Mouse (Mus musculus): ENCODE results near the gene Stat4. TPM values are rescaled to one million over a fixed set of nuclear protein-coding genes. Genes with fewer than 3 reads are reported as not detected.
A peak's percentile ranks its signal among the peaks of the same experiment; 100 is the strongest.

The Stat4 gene
- polyA plus RNA-seq, 1 experiment: 3.0 TPM

DNA sequence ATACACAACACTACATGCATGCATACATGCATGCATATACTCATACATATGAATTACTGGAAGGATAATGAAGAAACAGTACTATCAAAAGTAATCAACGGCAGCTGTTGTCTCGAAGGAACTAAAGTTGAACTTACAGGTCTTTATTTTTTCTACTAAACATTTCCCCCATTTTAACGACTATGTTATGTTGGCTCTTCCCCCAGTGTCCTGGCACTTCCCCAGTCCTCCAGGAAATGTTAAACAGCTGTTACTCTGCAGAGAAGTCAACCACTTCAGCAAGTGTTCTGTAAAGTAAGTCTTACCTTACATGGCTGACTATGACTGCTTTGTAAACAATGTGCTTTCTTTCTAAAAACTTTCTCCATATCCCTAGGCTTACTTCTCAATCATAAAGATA lies 9.1 kb downstream of the Stat4 start:
- H3K9me3 ChIP-seq: no peaks in the 10 kb centered on the region
- H3K4me1 ChIP-seq: 0 out of 2 replicates have a peak, but pooled peaks cover 3% of the 10 kb centered on the region
- peaks cover 9% of the 10 kb centered on the region for H3K27me3 ChIP-seq (replicated peaks)
- H3K36me3 ChIP-seq (replicated peaks; ENCODE audit: low read length): no peaks in the 10 kb centered on the region
- H3K4me3 ChIP-seq (replicated peaks): no peak overlapping the region
- TF ChIP-seq GATA1 (IDR thresholded peaks at IDR 0.05; ENCODE audit: borderline replicate concordance, low read length): no peak
- TF ChIP-seq FLI1 (IDR thresholded peaks at IDR 0.05; ENCODE audit: low read length): no peak

DNA sequence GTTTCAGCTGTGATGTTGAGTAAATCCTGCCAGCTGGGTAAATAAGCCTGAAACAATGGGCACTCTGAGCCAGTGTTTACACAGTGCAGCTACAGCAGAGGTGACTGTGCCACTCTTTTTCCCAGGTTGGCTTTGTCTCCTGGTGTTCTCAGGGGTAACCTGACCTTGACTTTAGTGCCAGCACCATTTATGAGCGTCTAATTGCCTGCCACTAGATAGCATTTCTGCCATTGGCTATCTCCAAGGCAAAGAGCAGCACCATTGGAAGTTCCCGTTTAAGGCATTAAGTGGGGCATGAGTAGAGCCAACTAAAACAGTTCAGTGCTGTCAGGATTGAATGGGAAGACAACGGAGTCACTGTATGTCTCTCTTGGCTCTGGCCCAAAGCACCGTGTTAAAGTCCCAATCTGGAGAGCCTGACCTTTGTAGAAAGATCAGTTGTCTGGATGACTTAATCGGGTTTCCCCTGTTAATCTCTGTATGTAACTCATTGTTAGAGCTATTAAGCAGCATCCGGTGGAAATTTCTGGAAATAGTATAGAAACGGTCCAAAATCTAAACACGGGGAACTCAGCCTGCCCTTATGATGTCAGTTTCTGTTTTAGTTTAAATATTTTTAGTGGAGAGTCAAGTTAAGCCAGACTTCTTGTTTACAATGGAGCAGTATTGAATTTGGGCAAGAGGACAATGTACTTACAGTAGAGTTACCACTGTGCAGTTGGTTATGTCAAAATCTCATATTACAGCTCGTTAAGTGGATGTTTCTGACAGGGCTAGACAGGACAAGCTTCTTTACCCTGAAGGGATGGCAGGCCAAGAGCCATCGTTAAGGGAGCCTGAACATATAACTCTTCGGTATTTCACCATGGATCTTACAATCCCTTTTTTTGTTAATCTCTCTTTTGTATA lies 10.1 kb downstream of the Stat4 start:
- no peaks in the 10 kb centered on the region for H3K9me3 ChIP-seq

DNA sequence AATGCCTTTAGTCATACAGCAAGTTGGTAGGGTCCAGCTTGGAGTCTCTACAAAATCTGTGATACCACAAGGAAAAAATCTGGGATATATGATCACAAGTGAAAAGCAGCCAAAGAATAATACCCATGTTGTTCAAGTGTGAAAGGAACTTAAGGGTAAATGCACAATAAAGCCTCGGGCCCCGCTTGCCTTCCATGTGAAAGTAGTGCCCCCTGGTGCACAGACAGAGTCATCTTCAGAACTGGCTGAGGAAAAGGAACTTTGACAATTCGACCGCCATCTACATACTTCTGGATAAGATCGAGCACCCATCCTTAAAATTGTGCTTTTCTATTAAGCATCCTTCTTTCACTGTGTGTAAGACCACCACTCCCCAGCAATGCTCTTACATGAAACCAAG lies 11.6 kb downstream of the Stat4 start:
- Histone ChIP-seq H3K9me3 (no peaks in the 10 kb centered on the region), H3K27me3 (replicated peaks) (peaks cover 2% of the 10 kb centered on the region), H3K36me3 (replicated peaks; ENCODE audit: low read length) (no peaks in the 10 kb centered on the region), H3K4me1 (0 out of 2 replicates have a peak, but pooled peaks cover 3% of the 10 kb centered on the region), H3K4me3 (replicated peaks) (no peak overlapping the region)
- no peak for TF ChIP-seq FLI1 (IDR thresholded peaks at IDR 0.05; ENCODE audit: low read length)
- TF ChIP-seq GATA1 (IDR thresholded peaks at IDR 0.05; ENCODE audit: borderline replicate concordance, low read length): no peak

More for the DNA sequence above, 10.1 kb downstream of the Stat4 start:
- 0 out of 2 replicates have a peak, but pooled peaks cover 3% of the 10 kb centered on the region for H3K4me1 ChIP-seq
- H3K36me3 ChIP-seq (replicated peaks; ENCODE audit: low read length): no peaks in the 10 kb centered on the region
- TF ChIP-seq FLI1 (IDR thresholded peaks at IDR 0.05; ENCODE audit: low read length): no peak
- H3K4me3 ChIP-seq (replicated peaks): no peak overlapping the region
- H3K27me3 ChIP-seq (replicated peaks): peaks cover 6% of the 10 kb centered on the region

DNA sequence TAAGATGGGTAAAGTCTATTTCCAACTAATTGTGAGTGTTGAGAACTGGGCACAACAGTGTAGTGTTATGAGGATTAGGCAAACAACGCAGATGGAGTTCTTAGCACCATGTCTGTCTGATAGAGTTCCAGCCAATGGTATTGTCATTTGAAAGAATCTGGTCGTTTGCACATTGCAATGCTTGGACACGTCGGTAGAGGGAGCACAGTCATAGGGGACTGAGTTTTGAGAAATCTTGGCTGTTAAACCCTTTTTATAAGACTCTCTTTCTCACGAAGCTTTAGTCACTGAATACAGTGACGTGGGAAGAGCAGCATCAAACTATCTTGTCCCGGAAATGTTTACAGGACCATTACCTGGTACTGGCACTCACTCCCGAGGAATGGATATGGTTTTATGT lies 17.1 kb downstream of the Stat4 start:
- Histone ChIP-seq H3K27me3 (replicated peaks) (no peaks in the 10 kb centered on the region), H3K9me3 (no peaks in the 10 kb centered on the region), H3K36me3 (replicated peaks; ENCODE audit: low read length) (no peaks in the 10 kb centered on the region), H3K4me3 (replicated peaks) (peak overlapping the region; percentile 65), H3K4me1 (peaks cover 29% of the 10 kb centered on the region)
- TF ChIP-seq GATA1 (IDR thresholded peaks at IDR 0.05; ENCODE audit: borderline replicate concordance, low read length): no peak
- TF ChIP-seq FLI1 (IDR thresholded peaks at IDR 0.05; ENCODE audit: low read length): no peak

DNA sequence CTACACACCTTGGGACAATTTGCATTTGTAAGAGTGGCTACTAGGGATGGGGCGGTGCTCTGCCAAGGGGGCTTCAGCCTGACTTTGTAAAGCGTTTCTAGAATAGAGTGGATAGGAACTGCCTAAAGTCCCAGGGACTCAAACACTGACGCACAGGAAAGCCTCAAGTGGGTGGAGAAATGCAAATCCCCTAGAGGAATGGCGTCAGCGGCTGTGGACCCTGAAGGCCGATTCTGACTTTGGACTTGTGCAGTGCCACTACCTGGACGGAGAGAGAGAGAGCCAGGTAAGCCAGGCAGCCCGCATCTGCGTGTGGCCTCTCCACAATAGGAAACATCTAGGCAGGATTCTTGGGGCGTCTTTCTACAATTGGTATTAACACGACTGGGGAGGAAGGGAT lies 21.5 kb downstream of the Stat4 start:
- Histone ChIP-seq H3K4me3 (replicated peaks) (peak overlapping the region; percentile 96), H3K36me3 (replicated peaks; ENCODE audit: low read length) (peaks cover 13% of the 10 kb centered on the region), H3K9me3 (no peaks in the 10 kb centered on the region), H3K4me1 (peaks cover 64% of the 10 kb centered on the region), H3K27me3 (replicated peaks) (no peaks in the 10 kb centered on the region)
- TF ChIP-seq FLI1 (IDR thresholded peaks at IDR 0.05; ENCODE audit: low read length) (no peak), GATA1 (IDR thresholded peaks at IDR 0.05; ENCODE audit: borderline replicate concordance, low read length) (no peak)

DNA sequence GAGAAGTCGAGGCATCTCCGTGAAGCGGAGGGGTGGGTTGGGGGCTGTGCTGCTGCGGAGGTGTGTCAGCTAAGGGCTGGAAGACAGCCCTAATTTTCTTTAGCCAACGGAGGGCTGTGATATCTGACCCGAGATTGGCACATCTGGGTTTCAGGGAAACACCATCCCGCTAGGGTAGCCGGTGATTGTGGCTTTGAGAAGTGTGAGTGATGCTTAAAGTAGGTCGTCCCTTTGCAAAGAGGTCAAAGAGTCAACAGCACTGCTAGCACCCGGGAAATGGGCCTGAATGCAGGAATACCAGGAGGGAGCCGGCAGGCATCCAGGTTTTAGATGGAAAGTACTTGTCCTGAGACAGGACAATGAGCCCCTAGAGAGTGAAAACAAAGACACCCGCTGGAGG lies 22.0 kb downstream of the Stat4 start:
- H3K4me3 ChIP-seq (replicated peaks): peak overlapping the region; percentile 96

DNA sequence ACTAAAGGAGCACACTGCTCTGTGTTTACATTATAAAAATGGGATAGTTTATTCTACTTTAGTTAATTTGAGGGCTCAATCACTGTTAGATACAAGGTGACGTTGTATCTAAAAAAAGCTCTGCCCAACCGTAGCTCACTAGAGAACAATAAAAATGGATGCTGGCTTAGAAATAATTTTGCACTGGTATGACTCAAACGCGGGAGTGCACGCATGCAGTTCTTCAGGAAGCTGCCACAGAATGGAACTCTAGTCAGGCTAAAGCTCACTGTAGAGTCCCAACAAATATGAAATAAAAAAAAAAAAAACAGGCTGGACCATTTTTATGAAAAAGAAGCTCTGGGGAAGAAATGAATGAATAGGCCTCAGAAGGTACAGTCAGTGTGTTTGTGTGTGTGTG lies 23.8 kb downstream of the Stat4 start:
- Histone ChIP-seq H3K4me3 (replicated peaks) (peak overlapping the region; percentile 42), H3K9me3 (no peaks in the 10 kb centered on the region), H3K4me1 (peaks cover 58% of the 10 kb centered on the region), H3K27me3 (replicated peaks) (no peaks in the 10 kb centered on the region), H3K36me3 (replicated peaks; ENCODE audit: low read length) (peaks cover 23% of the 10 kb centered on the region)
- TF ChIP-seq FLI1 (IDR thresholded peaks at IDR 0.05; ENCODE audit: low read length) (no peak), GATA1 (IDR thresholded peaks at IDR 0.05; ENCODE audit: borderline replicate concordance, low read length) (no peak)

More for the DNA sequence above, 22.0 kb downstream of the Stat4 start:
- Histone ChIP-seq H3K36me3 (replicated peaks; ENCODE audit: low read length) (peaks cover 13% of the 10 kb centered on the region), H3K27me3 (replicated peaks) (no peaks in the 10 kb centered on the region), H3K9me3 (no peaks in the 10 kb centered on the region), H3K4me1 (peaks cover 64% of the 10 kb centered on the region)
- TF ChIP-seq FLI1 (IDR thresholded peaks at IDR 0.05; ENCODE audit: low read length) (no peak), GATA1 (IDR thresholded peaks at IDR 0.05; ENCODE audit: borderline replicate concordance, low read length) (no peak)

DNA sequence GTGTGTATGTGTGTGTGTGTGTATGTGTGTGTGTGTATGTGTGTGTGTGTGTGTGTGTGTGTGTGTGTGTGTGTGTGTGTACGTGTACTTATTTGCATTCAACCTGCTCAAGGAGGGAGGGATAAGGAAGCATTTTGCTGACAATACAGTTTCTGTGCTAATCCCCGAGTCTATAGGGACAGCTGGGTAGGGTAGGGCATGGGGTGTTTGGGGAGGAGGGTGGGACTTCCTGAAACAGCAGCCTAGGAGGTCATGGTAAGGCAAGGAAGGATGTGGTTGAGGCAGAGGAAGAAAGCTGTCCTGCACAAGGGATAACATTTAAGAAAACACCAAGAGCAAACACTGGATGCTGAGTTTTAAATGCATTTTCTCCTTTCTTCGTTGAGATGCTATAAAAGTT lies 24.3 kb downstream of the Stat4 start:
- TF ChIP-seq GATA1 (IDR thresholded peaks at IDR 0.05; ENCODE audit: borderline replicate concordance, low read length) (no peak), FLI1 (IDR thresholded peaks at IDR 0.05; ENCODE audit: low read length) (no peak)
- peaks cover 23% of the 10 kb centered on the region for H3K36me3 ChIP-seq (replicated peaks; ENCODE audit: low read length)
- peak overlapping the region; percentile 72 for H3K4me3 ChIP-seq (replicated peaks)
- no peaks in the 10 kb centered on the region for H3K9me3 ChIP-seq
- H3K27me3 ChIP-seq (replicated peaks): no peaks in the 10 kb centered on the region
- peaks cover 58% of the 10 kb centered on the region for H3K4me1 ChIP-seq

DNA sequence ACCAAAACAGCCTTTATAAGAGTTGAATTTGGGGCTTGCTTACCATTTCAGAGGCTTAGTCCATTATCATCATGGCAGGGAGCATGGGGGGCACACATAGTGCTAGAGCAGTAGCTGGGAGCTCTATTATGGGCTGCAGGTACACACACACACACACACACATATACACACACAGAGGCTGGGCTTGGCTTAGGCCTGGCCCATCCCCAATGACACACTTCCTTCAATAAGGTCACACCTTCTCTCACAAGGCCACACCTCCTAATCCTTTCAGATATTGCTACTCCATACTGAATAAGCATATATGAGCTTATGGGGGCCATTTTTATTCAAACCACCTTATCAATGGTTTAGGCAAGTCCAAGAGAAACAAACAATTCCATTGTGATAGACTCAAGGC lies 25.3 kb downstream of the Stat4 start:
- no peaks in the 10 kb centered on the region for H3K27me3 ChIP-seq (replicated peaks)
- H3K4me1 ChIP-seq: peaks cover 57% of the 10 kb centered on the region
- H3K4me3 ChIP-seq (replicated peaks): peak overlapping the region; percentile 79
- no peak for TF ChIP-seq GATA1 (IDR thresholded peaks at IDR 0.05; ENCODE audit: borderline replicate concordance, low read length)
- no peak for TF ChIP-seq FLI1 (IDR thresholded peaks at IDR 0.05; ENCODE audit: low read length)
- no peaks in the 10 kb centered on the region for H3K9me3 ChIP-seq
- H3K36me3 ChIP-seq (replicated peaks; ENCODE audit: low read length): peaks cover 26% of the 10 kb centered on the region

DNA sequence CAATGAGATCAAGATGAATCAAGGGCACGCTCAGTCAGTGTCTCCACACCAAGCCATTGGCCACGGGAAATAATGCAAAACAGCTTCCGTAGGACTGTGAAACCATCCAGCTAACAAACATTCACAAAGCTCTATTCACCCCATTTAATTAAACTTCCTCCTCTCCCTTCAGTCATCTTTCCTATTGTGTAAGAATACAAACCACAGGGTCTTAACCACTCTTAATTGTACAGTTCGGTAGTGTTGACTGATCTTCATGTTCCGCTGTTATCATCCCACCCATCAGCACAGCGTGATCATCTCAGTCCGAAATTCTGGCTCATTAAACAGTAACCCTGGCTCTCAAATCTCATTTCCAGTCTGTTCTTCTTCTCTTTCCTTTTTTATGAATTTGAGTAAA lies 25.8 kb downstream of the Stat4 start:
- no peaks in the 10 kb centered on the region for H3K27me3 ChIP-seq (replicated peaks)
- peaks cover 30% of the 10 kb centered on the region for H3K36me3 ChIP-seq (replicated peaks; ENCODE audit: low read length)
- TF ChIP-seq FLI1 (IDR thresholded peaks at IDR 0.05; ENCODE audit: low read length): no peak
- TF ChIP-seq GATA1 (IDR thresholded peaks at IDR 0.05; ENCODE audit: borderline replicate concordance, low read length): no peak
- no peaks in the 10 kb centered on the region for H3K9me3 ChIP-seq
- peaks cover 51% of the 10 kb centered on the region for H3K4me1 ChIP-seq
- peak overlapping the region; percentile 50 for H3K4me3 ChIP-seq (replicated peaks)
